Mouse (Mus musculus) right cerebral cortex, adult 18-20 months (tissue): ENCODE results near the gene Celf1.
"Not testable (repeated sequence)": the region's sequence is repeated elsewhere in the genome, so short reads cannot be mapped to it uniquely, and the experiment has no call there.

ENCODE experiments used
- DNase-seq: peaks from one replicate; pipeline ENCODE4 v3.0.0; 2022; ENCODE audit warnings: mixed read lengths

Celf1 gene

GRCm38 (mm10) chr2:90941744-90942143, 1.6 kb downstream of the Celf1 start:
- DNase-seq = no peak

- DNase-seq = no peak
Observed at GRCm38 (mm10) chr2:90950149-90950548, 10.0 kb downstream of the Celf1 start.

- no peak for DNase-seq
Observed at GRCm38 (mm10) chr2:90950582-90951194, 10.5 kb downstream of the Celf1 start.

GRCm38 (mm10) chr2:90953461-90953860, 13.3 kb downstream of the Celf1 start:
- no peak for DNase-seq

GRCm38 (mm10) chr2:90956053-90956452, 15.9 kb downstream of the Celf1 start:
- peak; percentile 75 for DNase-seq

- no peak for DNase-seq
Observed at GRCm38 (mm10) chr2:90958856-90959255, 18.7 kb downstream of the Celf1 start.

GRCm38 (mm10) chr2:90960012-90960411, 19.8 kb downstream of the Celf1 start:
- DNase-seq = peak; percentile 71

GRCm38 (mm10) chr2:90963304-90963703, 23.1 kb downstream of the Celf1 start:
- DNase-seq = no peak

GRCm38 (mm10) chr2:90964811-90965465, 24.8 kb downstream of the Celf1 start:
- DNase-seq = peak; percentile 86

GRCm38 (mm10) chr2:90965466-90966080, 25.4 kb downstream of the Celf1 start:
- peak; percentile 77 for DNase-seq

GRCm38 (mm10) chr2:90970606-90971005, 30.4 kb downstream of the Celf1 start:
- DNase-seq = peak; percentile 72

- DNase-seq = no peak
Observed at GRCm38 (mm10) chr2:90974101-90974500, 33.9 kb downstream of the Celf1 start.

GRCm38 (mm10) chr2:90975181-90975835, 35.1 kb downstream of the Celf1 start:
- peak; percentile 24 for DNase-seq

- DNase-seq = no peak
Observed at GRCm38 (mm10) chr2:90976590-90976989, 36.4 kb downstream of the Celf1 start.

GRCm38 (mm10) chr2:90977291-90977690, 37.1 kb downstream of the Celf1 start:
- DNase-seq = no peak

GRCm38 (mm10) chr2:90986055-90986454, 45.9 kb downstream of the Celf1 start:
- no peak for DNase-seq

GRCm38 (mm10) chr2:91008536-91008935, 68.4 kb downstream of the Celf1 start:
- DNase-seq = no peak

GRCm38 (mm10) chr2:91013881-91014280, 73.7 kb downstream of the Celf1 start:
- DNase-seq = no peak

GRCm38 (mm10) chr2:91015386-91015785, 75.2 kb downstream of the Celf1 start:
- DNase-seq = no peak

- DNase-seq = peak; percentile 34
Observed at GRCm38 (mm10) chr2:91018061-91018788, 78.0 kb downstream of the Celf1 start.

- no peak for DNase-seq
Observed at GRCm38 (mm10) chr2:91019911-91020310, 79.7 kb downstream of the Celf1 start.

GRCm38 (mm10) chr2:91022266-91022665, 82.1 kb downstream of the Celf1 start:
- not testable (repeated sequence) for DNase-seq

GRCm38 (mm10) chr2:91023131-91023530, 82.9 kb downstream of the Celf1 start:
- DNase-seq = no peak
